In genomic region chr4:142080901-142081630, GRCm38 (mm10) we compare ENCODE assay signal across 8 mouse cellular contexts. TPM values are rescaled to one million over a fixed set of nuclear protein-coding genes. Genes with fewer than 3 reads are reported as not detected.
DNase-seq lines count a peak whose midpoint lies in the region; ATAC-seq lines count a peak whose summit lies in the region.

No protein-coding gene starts in this region.

- peaks cover 19% of the 10 kb centered on the region for H3K27me3 ChIP-seq in hindbrain, embryonic 16.5 days (replicated peaks; ENCODE audit: control insufficient read depth, insufficient read depth, low read length)
- H3K27me3 ChIP-seq in limb, embryonic 10.5 days (ENCODE audit: low read depth, poor library complexity, severe bottlenecking): peaks cover 36% of the 10 kb centered on the region

- peak; percentile 37 for DNase-seq in adrenal gland, postnatal 25 days
- no peak for DNase-seq in adrenal gland, adult 8-10 months
- DNase-seq in retina, postnatal 1 day: peak; percentile 59
- DNase-seq in retina, embryonic 14.5 days (ENCODE audit: low spot score): no peak
- no peak for DNase-seq in limb, embryonic 10.5 days (ENCODE audit: low spot score)
- DNase-seq in adrenal gland, adult 18-20 months (ENCODE audit: low spot score in 2 of 2): no peak
- DNase-seq in testis, postnatal 10 days (ENCODE audit: low spot score): no peak

- 56% methylated on average over 11 of the region's 18 CpGs for WGBS in hindbrain, embryonic 16.5 days
- whole genome bisulfite sequencing in limb, embryonic 10.5 days: 57% methylated on average over 18 of the region's 18 CpGs

- H3K9ac ChIP-seq in hindbrain, embryonic 16.5 days (ENCODE audit: low read depth, low read length): no peak overlapping the region

- H3K27ac ChIP-seq in hindbrain, embryonic 16.5 days (ENCODE audit: low read depth, low read length): 0 out of 2 replicates have a peak overlapping the region, but pooled peaks have one; percentile 23
- H3K27ac ChIP-seq in limb, embryonic 10.5 days: 0 out of 2 replicates have a peak overlapping the region, but pooled peaks have one; percentile 19

- peak; percentile 51 for ATAC-seq in hindbrain, embryonic 16.5 days

- peak overlapping the region; percentile 23; the same call in 1 of the 2 replicates for H3K4me2 ChIP-seq in hindbrain, embryonic 16.5 days (ENCODE audit: low read length)

- no peaks in the 10 kb centered on the region for H3K36me3 ChIP-seq in hindbrain, embryonic 16.5 days (ENCODE audit: control insufficient read depth, insufficient read depth, low read length)
- no peaks in the 10 kb centered on the region for H3K36me3 ChIP-seq in limb, embryonic 10.5 days

- peaks cover 28% of the 10 kb centered on the region for H3K4me1 ChIP-seq in hindbrain, embryonic 16.5 days (ENCODE audit: control insufficient read depth, insufficient read depth, low read depth, low read length)
- peaks cover 65% of the 10 kb centered on the region for H3K4me1 ChIP-seq in limb, embryonic 10.5 days

- no peaks in the 10 kb centered on the region for H3K9me3 ChIP-seq in hindbrain, embryonic 16.5 days (ENCODE audit: control insufficient read depth, low read length)
- no peaks in the 10 kb centered on the region for H3K9me3 ChIP-seq in limb, embryonic 10.5 days (replicated peaks)

- no peak overlapping the region for H3K4me3 ChIP-seq in hindbrain, embryonic 16.5 days (ENCODE audit: low read length)
- no peak overlapping the region for H3K4me3 ChIP-seq in limb, embryonic 10.5 days

RNA-seq across cellular contexts. Expression of gene Tmem51, which starts 3.0 kb away (rescaled TPM):
- total RNA-seq in adrenal gland, postnatal 25 days (2021): 1.8 and 5.2 TPM in 2 replicates
- total RNA-seq in adrenal gland, adult 8-10 months (2022): 1 to 10 TPM; 3.6 to 5.7 (median 4.7) TPM
- polyA plus RNA-seq in hindbrain, embryonic 16.5 days (2015; fragmentation: Nextera tagmentation; extraction: Ambion mirVana): 8.2 and 8.6 TPM in 2 replicates
- polyA plus RNA-seq in limb, embryonic 10.5 days (2016; fragmentation: Nextera tagmentation; extraction: Ambion mirVana): 7.0 and 10.8 TPM in 2 replicates
- total RNA-seq in adrenal gland, adult 18-20 months (2021): 1 to 10 TPM; 3.5 to 4.4 TPM

Comparison
In these comparisons a context has a peak if more than half of its experiments do, and no peak if none do; other contexts are left out.
1. DNase-seq: peak in adrenal gland, postnatal 25 days (single experiment) and retina, postnatal 1 day (single experiment); none in adrenal gland, adult 8-10 months (single experiment), retina, embryonic 14.5 days (single experiment), limb, embryonic 10.5 days (single experiment), adrenal gland, adult 18-20 months (0 of 2) and testis, postnatal 10 days (single experiment).